ENCODE assay signal across 8 mouse cellular contexts in the genomic region with DNA sequence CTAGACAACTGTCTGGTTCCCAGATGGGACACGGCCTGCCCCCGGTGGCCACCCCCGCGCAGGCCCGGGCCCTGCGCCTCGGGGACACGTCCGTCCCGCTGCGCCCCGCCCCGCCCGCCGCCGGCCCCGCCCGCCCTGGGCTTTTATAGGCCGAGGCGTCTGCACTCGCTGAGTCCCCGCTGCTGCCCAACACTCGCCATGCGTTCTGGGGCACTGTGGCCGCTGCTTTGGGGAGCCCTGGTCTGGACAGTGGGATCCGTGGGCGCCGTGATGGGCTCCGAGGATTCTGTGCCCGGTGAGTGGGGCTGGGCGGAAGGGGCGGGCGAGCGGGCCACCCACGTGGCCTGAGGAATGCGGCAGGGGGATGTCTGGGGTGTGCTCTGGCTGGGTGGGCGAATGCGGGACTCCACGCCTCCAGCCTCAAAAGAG. TPM values are rescaled to one million over a fixed set of nuclear protein-coding genes. Genes with fewer than 3 reads are reported as not detected.
A peak's percentile ranks its signal among the peaks of the same experiment; 100 is the strongest.
DNase-seq lines count a peak whose midpoint lies in the region; ATAC-seq and TF ChIP-seq lines count a peak whose summit lies in the region.

A gene (plus strand): TSS at position 170 of the 429 bp plus-strand sequence.

- no peak for DNase-seq in liver, adult 2 months (ENCODE audit: extremely low read depth, low read depth, low spot score)
- no peak for DNase-seq in liver
- peak; percentile 66 for DNase-seq in intestine, embryonic 14.5 days (ENCODE audit: low spot score)
- peak; percentile 49 for DNase-seq in lung, postnatal 36 days
- no peak for DNase-seq in left cerebral cortex, adult 9 months (ENCODE audit: low spot score in 2 of 2)
- no peak for DNase-seq in frontal cortex, postnatal 10 days (ENCODE audit: low spot score in 2 of 2)
- no peak for DNase-seq in cerebellum, adult 11 months

- no peak for ATAC-seq in embryonic facial prominence, embryonic 13.5 days (ENCODE audit: insufficient number of reproducible peaks, insufficient read depth, low FRiP score, low TSS enrichment, low read depth)
- no peak for ATAC-seq in intestine, embryonic 14.5 days (replicated peaks; ENCODE audit: low FRiP score, low TSS enrichment, low read depth)

- WGBS in liver, adult 2 months: 8% methylated on average over 39 of the region's 39 CpGs
- WGBS in embryonic facial prominence, embryonic 13.5 days: under 1% methylated on average over 39 of the region's 39 CpGs
- under 1% methylated on average over 39 of the region's 39 CpGs for WGBS in intestine, embryonic 14.5 days

- no peak for TF ChIP-seq POLR2A in liver, adult 2 months (IDR thresholded peaks at IDR 0.05; ENCODE audit: extremely low read depth, insufficient read depth, low read length)

- H3K9me3 ChIP-seq in embryonic facial prominence, embryonic 13.5 days: peaks cover 6% of the 10 kb centered on the region; the same call in 1 of the 2 replicates
- peaks cover 4% of the 10 kb centered on the region; the same call in 1 of the 2 replicates for H3K9me3 ChIP-seq in intestine, embryonic 14.5 days (ENCODE audit: control insufficient read depth, low read length)

- no peaks in the 10 kb centered on the region for H3K27me3 ChIP-seq in liver, adult 2 months (ENCODE audit: control insufficient read depth, insufficient read depth, low read length)
- peaks cover 40% of the 10 kb centered on the region for H3K27me3 ChIP-seq in embryonic facial prominence, embryonic 13.5 days
- no peaks in the 10 kb centered on the region for H3K27me3 ChIP-seq in intestine, embryonic 14.5 days (replicated peaks; ENCODE audit: control insufficient read depth, insufficient read depth, low read length)

- H3K27ac ChIP-seq in liver, adult 2 months (replicated peaks; ENCODE audit: insufficient read depth, low read depth, low read length): no peak within 1 kb of the TSS
- peak within 1 kb of the TSS; percentile 39; the same call in 1 of the 2 replicates for H3K27ac ChIP-seq in embryonic facial prominence, embryonic 13.5 days
- peak within 1 kb of the TSS; percentile 33; the same call in 1 of the 2 replicates for H3K27ac ChIP-seq in intestine, embryonic 14.5 days (ENCODE audit: low read depth)

- no peak for TF ChIP-seq CTCF in liver, adult 2 months (IDR thresholded peaks at IDR 0.05; ENCODE audit: low read depth, low read length)

- H3K79me2 ChIP-seq in liver, adult 2 months (ENCODE audit: control insufficient read depth, insufficient read depth, low read length): no peaks in the 10 kb centered on the region

- no peaks in the 10 kb centered on the region for H3K36me3 ChIP-seq in liver, adult 2 months (ENCODE audit: control insufficient read depth, insufficient read depth, low read length)
- no peaks in the 10 kb centered on the region for H3K36me3 ChIP-seq in embryonic facial prominence, embryonic 13.5 days
- H3K36me3 ChIP-seq in intestine, embryonic 14.5 days (ENCODE audit: control insufficient read depth, insufficient read depth, low read length): no peaks in the 10 kb centered on the region

- no peaks in the 10 kb centered on the region; the same call in 1 of the 2 replicates for H3K4me1 ChIP-seq in liver, adult 2 months (ENCODE audit: control insufficient read depth, insufficient read depth, low read length)
- peaks cover 43% of the 10 kb centered on the region for H3K4me1 ChIP-seq in embryonic facial prominence, embryonic 13.5 days
- peaks cover 18% of the 10 kb centered on the region for H3K4me1 ChIP-seq in intestine, embryonic 14.5 days (replicated peaks; ENCODE audit: control insufficient read depth, insufficient read depth, low read length)

- peak within 1 kb of the TSS; percentile 80 for H3K4me2 ChIP-seq in embryonic facial prominence, embryonic 13.5 days
- H3K4me2 ChIP-seq in intestine, embryonic 14.5 days (ENCODE audit: low read length): peak within 1 kb of the TSS; percentile 84

- H3K4me3 ChIP-seq in liver, adult 2 months (ENCODE audit: insufficient read depth, low read depth, low read length): peak within 1 kb of the TSS; percentile 31; the same call in 1 of the 2 replicates
- H3K4me3 ChIP-seq in embryonic facial prominence, embryonic 13.5 days: peak within 1 kb of the TSS; percentile 54
- peak within 1 kb of the TSS; percentile 50 for H3K4me3 ChIP-seq in intestine, embryonic 14.5 days (ENCODE audit: low read depth, low read length)

- H3K9ac ChIP-seq in liver, adult 2 months (ENCODE audit: low read depth, low read length): 0 out of 2 replicates have a peak within 1 kb of the TSS, but pooled peaks have one; percentile 7
- peak within 1 kb of the TSS; percentile 76 for H3K9ac ChIP-seq in embryonic facial prominence, embryonic 13.5 days
- peak within 1 kb of the TSS; percentile 52 for H3K9ac ChIP-seq in intestine, embryonic 14.5 days (ENCODE audit: low read length)

RNA-seq across cellular contexts. Expression of the gene that starts here (rescaled TPM):
- total RNA-seq in liver, adult 2 months (2014; rRNA removed): 0.09 and 0.27 TPM in 2 replicates
- 0.18 and 0.60 TPM in 2 replicates for polyA plus RNA-seq in liver, adult 2 months (2012; rRNA removed)
- 7.5 and 8.3 TPM in 2 replicates for polyA plus RNA-seq in embryonic facial prominence, embryonic 13.5 days (2015; fragmentation: Nextera tagmentation; extraction: Ambion mirVana)
- polyA plus RNA-seq in intestine, embryonic 14.5 days (2014; fragmentation: Nextera tagmentation; extraction: Ambion mirVana): 10.1 and 11.1 TPM in 2 replicates

Comparison
In these comparisons a context has a peak if more than half of its experiments do, and no peak if none do; other contexts are left out.
1. DNase-seq: peak in intestine, embryonic 14.5 days (single experiment) and lung, postnatal 36 days (single experiment); none in liver, adult 2 months (single experiment), liver (single experiment), left cerebral cortex, adult 9 months (0 of 2), frontal cortex, postnatal 10 days (0 of 2) and cerebellum, adult 11 months (single experiment).
2. H3K9ac ChIP-seq: peak in every context shown above with its lines; median percentile 76 in embryonic facial prominence, embryonic 13.5 days; 52 in intestine, embryonic 14.5 days; 7 in liver, adult 2 months.
3. Peak in every context shown above with its lines, with median percentiles within 50 percentile points of each other: H3K4me3 ChIP-seq.